Mouse (Mus musculus) cortical plate, adult 2 months (tissue): ENCODE results near the gene Mlh1.

Experiments used
- CTCF ChIP-seq: fragments of 200-500 bp; IDR thresholded peaks from 2 replicates; pipeline ENCODE4 v1.5.1; 2011; ENCODE audit warnings: mild to moderate bottlenecking, control low read depth, low read length; ENCODE audit not compliant: insufficient read depth; ENCODE audit errors: extremely low read depth
- POLR2A ChIP-seq: fragments of 200-500 bp; IDR thresholded peaks from 2 replicates; pipeline ENCODE4 v1.6.1; 2011; ENCODE audit warnings: mild to moderate bottlenecking, low read length, control low read depth; ENCODE audit not compliant: insufficient read depth; ENCODE audit errors: extremely low read depth

- TF ChIP-seq CTCF (no peak), POLR2A (no peak)
Observed at GRCm38 (mm10) chr9:111304036-111304435, 32.4 kb upstream of the Mlh1 start.
